Mouse (Mus musculus) bone marrow macrophage, adult 2 months (primary cell): ENCODE results near the gene Tbc1d8. TPM values are rescaled to one million over a fixed set of nuclear protein-coding genes. Genes with fewer than 3 reads are reported as not detected.

Source experiments
- H3K27ac ChIP-seq: 2 replicates; pipeline ENCODE4 v1.5.1; 2012; ENCODE audit warnings: low read depth, low read length; ENCODE audit not compliant: insufficient read depth
- H3K4me1 ChIP-seq: 2 replicates; pipeline ENCODE4 v1.6.1; 2012; ENCODE audit warnings: low read length; ENCODE audit not compliant: control insufficient read depth, insufficient read depth
- H3K4me3 ChIP-seq: 2 replicates; pipeline ENCODE4 v1.5.1; 2012; ENCODE audit warnings: mild to moderate bottlenecking, low read length, moderate library complexity; ENCODE audit not compliant: insufficient read depth
- CTCF ChIP-seq: IDR thresholded peaks from 2 replicates; pipeline ENCODE4 v1.5.1; 2012; ENCODE audit warnings: low read depth, mild to moderate bottlenecking, low read length, moderate library complexity
- POLR2A ChIP-seq: IDR thresholded peaks from 2 replicates; pipeline ENCODE4 v1.6.1; 2012; ENCODE audit warnings: mild to moderate bottlenecking, low read depth, low read length, borderline replicate concordance
- polyA plus RNA-seq: library from polyadenylated mRNA; stranded (reverse); fragments of >200 nt; gene quantifications from 2 replicates; pipeline ENCODE4 v1.2.4, GENCODE M21; 2012; ENCODE audit not compliant: missing spikeins, insufficient read depth, insufficient read length

Tbc1d8 gene
- polyA plus RNA-seq, result 78.2 and 86.8 TPM in 2 replicates

GRCm38 (mm10) chr1:39478057-39478895 lies at the start of gene Tbc1d8:
TSS of gene Tbc1d8 (minus strand) at chr1:39478755.
- TF ChIP-seq CTCF (no peak), POLR2A (no peak)
- peak within 1 kb of the TSS; percentile 82 for H3K4me3 ChIP-seq
- H3K4me1 ChIP-seq, result peaks cover 26% of the 10 kb centered on the region
- H3K27ac ChIP-seq, result no peak within 1 kb of the TSS

- no peak overlapping the region for H3K27ac ChIP-seq
- no peak for TF ChIP-seq CTCF
- no peak for TF ChIP-seq POLR2A
- no peak overlapping the region for H3K4me3 ChIP-seq
- H3K4me1 ChIP-seq, result peaks cover 17% of the 10 kb centered on the region
These were observed 49.8 kb upstream of the Tbc1d8 start for GRCm38 (mm10) chr1:39528319-39528718.

- Histone ChIP-seq H3K4me3 (no peak overlapping the region), H3K4me1 (peaks cover 17% of the 10 kb centered on the region), H3K27ac (no peak overlapping the region)
- TF ChIP-seq CTCF, result peak; percentile 93
- no peak for TF ChIP-seq POLR2A
These were observed 48.9 kb upstream of the Tbc1d8 start for GRCm38 (mm10) chr1:39527432-39527831.

- H3K4me3 ChIP-seq, result no peak overlapping the region
- peaks cover 17% of the 10 kb centered on the region for H3K4me1 ChIP-seq
- no peak for TF ChIP-seq POLR2A
- TF ChIP-seq CTCF, result no peak
- H3K27ac ChIP-seq, result no peak overlapping the region
These were observed 48.0 kb upstream of the Tbc1d8 start for GRCm38 (mm10) chr1:39526371-39527167.

GRCm38 (mm10) chr1:39525763-39526162 lies 47.2 kb upstream of the Tbc1d8 start:
- H3K27ac ChIP-seq, result no peak overlapping the region
- peaks cover 17% of the 10 kb centered on the region for H3K4me1 ChIP-seq
- H3K4me3 ChIP-seq, result no peak overlapping the region
- no peak for TF ChIP-seq CTCF
- no peak for TF ChIP-seq POLR2A

GRCm38 (mm10) chr1:39522519-39522918 lies 44.0 kb upstream of the Tbc1d8 start:
- Histone ChIP-seq H3K4me1 (peaks cover 17% of the 10 kb centered on the region), H3K27ac (no peak overlapping the region), H3K4me3 (no peak overlapping the region)
- no peak for TF ChIP-seq POLR2A
- peak; percentile 30; the same call in 1 of the 2 replicates for TF ChIP-seq CTCF

GRCm38 (mm10) chr1:39521326-39521725 lies 42.8 kb upstream of the Tbc1d8 start:
- Histone ChIP-seq H3K4me3 (no peak overlapping the region), H3K4me1 (peaks cover 9% of the 10 kb centered on the region), H3K27ac (no peak overlapping the region)
- TF ChIP-seq CTCF (no peak), POLR2A (no peak)

- H3K4me1 ChIP-seq, result no peaks in the 10 kb centered on the region
- TF ChIP-seq CTCF (no peak), POLR2A (no peak)
- H3K27ac ChIP-seq, result no peak overlapping the region
- no peak overlapping the region for H3K4me3 ChIP-seq
These were observed 36.9 kb upstream of the Tbc1d8 start for GRCm38 (mm10) chr1:39515303-39515991.

- no peak for TF ChIP-seq CTCF
- no peak for TF ChIP-seq POLR2A
- H3K4me1 ChIP-seq, result no peaks in the 10 kb centered on the region
- H3K27ac ChIP-seq, result no peak overlapping the region
- H3K4me3 ChIP-seq, result no peak overlapping the region
These were observed 33.6 kb upstream of the Tbc1d8 start for GRCm38 (mm10) chr1:39512183-39512582.
